Mouse (Mus musculus) telencephalon, adult 2 months (tissue): ENCODE data around the gene Tomm70a.

Source experiments
- DNase-seq: peaks from one replicate; pipeline ENCODE4 v3.0.0-alpha.2; 2011; ENCODE audit warnings: low read depth, low spot score

The Tomm70a gene

GRCm38 (mm10) chr16:57190390-57190789 lies 68.9 kb downstream of the Tomm70a start:
- DNase-seq, result no peak

GRCm38 (mm10) chr16:57191214-57191613 lies 69.7 kb downstream of the Tomm70a start:
- no peak for DNase-seq

- no peak for DNase-seq
Measured at GRCm38 (mm10) chr16:57196590-57196989, 75.1 kb downstream of the Tomm70a start.

GRCm38 (mm10) chr16:57197281-57197680 lies 75.8 kb downstream of the Tomm70a start:
- no peak for DNase-seq
